Mouse (Mus musculus): ENCODE results near the gene Pfkfb2. TPM values are rescaled to one million over a fixed set of nuclear protein-coding genes. Genes with fewer than 3 reads are reported as not detected.
"Not testable (repeated sequence)": the region's sequence is repeated elsewhere in the genome, so short reads cannot be mapped to it uniquely, and the experiment has no call there.

The Pfkfb2 gene
- polyA plus RNA-seq, 1 experiment from 2014 or later = 21.5 TPM

DNA sequence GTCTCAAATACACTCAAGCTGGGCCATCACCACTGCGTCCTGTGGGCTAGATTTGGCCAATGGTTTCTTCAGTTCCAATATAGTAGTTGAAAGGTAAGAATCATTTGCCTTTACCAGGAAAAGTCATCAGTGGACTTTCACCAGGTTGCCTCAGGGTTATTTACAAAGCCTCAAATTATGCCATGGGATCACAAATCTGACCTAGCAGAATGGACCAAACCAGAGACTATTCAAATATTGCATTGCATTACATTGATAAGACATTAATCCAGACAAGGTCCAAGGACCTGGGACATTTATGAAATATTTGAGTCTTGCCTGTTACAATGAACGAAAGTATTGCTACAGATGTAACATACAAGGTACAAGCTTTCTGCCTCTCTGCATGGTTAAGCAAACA lies 50.5 kb downstream of the Pfkfb2 start:
- no peak overlapping the region for H3K4me3 ChIP-seq (replicated peaks)

DNA sequence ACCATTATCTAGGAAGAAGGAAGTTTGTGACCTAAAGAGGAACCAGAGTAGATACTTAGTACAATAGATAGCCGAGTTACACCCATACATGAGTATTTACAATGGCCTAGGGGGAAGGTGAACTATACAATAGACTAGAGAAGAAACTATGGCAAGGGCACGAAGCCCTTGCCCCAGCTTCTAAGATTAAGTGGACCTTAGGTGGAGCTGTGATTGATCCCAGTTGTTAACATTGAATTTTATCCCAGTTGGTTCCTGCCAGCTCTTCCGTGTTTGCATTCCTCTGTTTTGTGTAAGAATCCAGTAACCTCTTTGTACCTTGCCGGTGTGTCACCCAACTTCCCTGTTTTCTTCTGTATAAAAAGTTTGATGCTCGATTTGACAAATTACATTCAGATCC lies 65.5 kb downstream of the Pfkfb2 start:
- not testable (repeated sequence) for H3K27me3 ChIP-seq; H3K4me1 ChIP-seq (replicated peaks); H3K4me2 ChIP-seq (replicated peaks); H3K4me3 ChIP-seq (replicated peaks); H3K9ac ChIP-seq (replicated peaks); H3K36me3 ChIP-seq; ATAC-seq; H3K9me3 ChIP-seq; H3K27ac ChIP-seq
- 89% methylated on average over 5 of the region's 5 CpGs for WGBS

More for the DNA sequence above, 50.5 kb downstream of the Pfkfb2 start:
- Histone ChIP-seq H3K4me2 (replicated peaks) (no peak overlapping the region), H3K36me3 (no peaks in the 10 kb centered on the region), H3K27me3 (no peaks in the 10 kb centered on the region), H3K4me1 (replicated peaks) (no peaks in the 10 kb centered on the region), H3K9me3 (no peaks in the 10 kb centered on the region), H3K9ac (replicated peaks) (no peak overlapping the region), H3K27ac (no peak overlapping the region)
- 91% methylated on average over 2 of the region's 2 CpGs for WGBS
- ATAC-seq = no peak

DNA sequence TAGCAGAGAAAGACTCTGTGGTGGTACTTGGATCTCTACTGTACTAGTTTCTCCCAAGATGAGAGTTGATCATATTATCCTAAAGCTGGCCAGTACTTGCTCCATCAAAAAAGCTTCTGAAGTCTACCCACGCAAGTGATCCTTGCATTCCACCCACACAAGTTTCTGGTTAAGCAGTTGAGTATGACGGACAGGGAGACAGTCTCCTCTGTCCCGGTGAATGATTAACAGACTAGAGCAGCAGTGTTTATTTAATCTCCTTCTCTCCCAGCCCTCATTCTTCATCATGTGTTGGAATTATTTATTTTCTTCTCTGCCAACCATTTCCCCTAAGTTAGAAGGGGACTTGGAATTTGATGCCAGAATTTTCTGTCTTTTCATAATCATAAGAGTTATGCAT lies 67.6 kb downstream of the Pfkfb2 start, which contains the start of gene C4bp:
TSS of gene C4bp (minus strand) at position 179 of the 400 bp plus-strand sequence.
- H3K4me1 ChIP-seq (replicated peaks) = no peaks in the 10 kb centered on the region
- no peak within 1 kb of the TSS for H3K27ac ChIP-seq
- H3K4me2 ChIP-seq (replicated peaks) = no peak within 1 kb of the TSS
- H3K36me3 ChIP-seq = no peaks in the 10 kb centered on the region
- no peaks in the 10 kb centered on the region for H3K9me3 ChIP-seq
- ATAC-seq = no peak
- no peak within 1 kb of the TSS for H3K9ac ChIP-seq (replicated peaks)
- no peaks in the 10 kb centered on the region for H3K27me3 ChIP-seq
- H3K4me3 ChIP-seq (replicated peaks) = no peak within 1 kb of the TSS
- 92% methylated on average over 3 of the region's 3 CpGs for WGBS

DNA sequence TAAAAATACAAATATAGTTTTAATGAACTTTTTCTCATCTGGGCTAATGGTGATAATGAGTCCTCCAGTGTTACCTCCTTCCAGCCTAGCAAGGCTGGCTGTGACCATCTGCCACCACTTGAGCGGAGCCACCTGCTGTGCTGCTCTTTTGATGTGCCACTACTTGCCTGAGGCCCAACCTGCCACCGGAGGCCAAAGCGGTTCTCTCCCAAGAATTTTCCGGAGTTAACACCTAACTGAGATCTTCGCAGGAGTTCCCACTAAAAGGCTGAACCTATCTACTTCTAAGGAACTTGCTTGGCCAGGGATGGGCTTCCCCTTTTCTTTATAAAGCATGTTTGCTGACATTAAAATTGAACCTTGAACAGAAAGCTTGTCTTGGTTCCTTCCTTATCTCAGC lies 69.4 kb downstream of the Pfkfb2 start:
- H3K27ac ChIP-seq; H3K4me3 ChIP-seq (replicated peaks); H3K4me2 ChIP-seq (replicated peaks); H3K9ac ChIP-seq (replicated peaks); H3K9me3 ChIP-seq; H3K4me1 ChIP-seq (replicated peaks); ATAC-seq; H3K27me3 ChIP-seq; H3K36me3 ChIP-seq: not testable (repeated sequence)
- 57% methylated on average over 5 of the region's 5 CpGs for WGBS

DNA sequence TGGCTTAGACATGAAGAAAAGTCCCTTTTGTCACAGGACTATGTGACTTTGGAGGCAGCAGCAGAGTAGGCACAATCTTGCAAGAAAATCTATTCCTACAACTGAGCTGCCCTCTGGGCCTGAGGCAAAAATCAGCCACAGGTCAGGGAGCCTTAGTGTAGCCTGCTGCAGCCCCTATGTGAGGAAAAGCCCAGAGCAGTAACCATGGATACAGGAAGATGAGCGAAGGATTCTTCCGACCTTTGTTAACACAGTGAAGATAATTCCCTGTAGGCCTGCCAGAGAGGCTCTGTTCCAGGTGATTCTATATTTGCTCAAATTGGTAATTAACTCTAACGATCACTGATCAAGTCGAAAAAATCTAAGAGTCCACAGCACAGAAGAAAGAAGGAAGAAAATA lies 85.0 kb downstream of the Pfkfb2 start:
- ATAC-seq = no peak
- no peak overlapping the region for H3K27ac ChIP-seq
- H3K9me3 ChIP-seq = no peaks in the 10 kb centered on the region
- H3K27me3 ChIP-seq = no peaks in the 10 kb centered on the region
- WGBS = 37% methylated on average over 4 of the region's 4 CpGs
- no peak overlapping the region for H3K9ac ChIP-seq (replicated peaks)
- no peak overlapping the region for H3K4me3 ChIP-seq (replicated peaks)
- 0 out of 2 replicates have a peak, but pooled peaks cover 4% of the 10 kb centered on the region for H3K4me1 ChIP-seq (replicated peaks)
- no peak overlapping the region for H3K4me2 ChIP-seq (replicated peaks)
- H3K36me3 ChIP-seq = no peaks in the 10 kb centered on the region

DNA sequence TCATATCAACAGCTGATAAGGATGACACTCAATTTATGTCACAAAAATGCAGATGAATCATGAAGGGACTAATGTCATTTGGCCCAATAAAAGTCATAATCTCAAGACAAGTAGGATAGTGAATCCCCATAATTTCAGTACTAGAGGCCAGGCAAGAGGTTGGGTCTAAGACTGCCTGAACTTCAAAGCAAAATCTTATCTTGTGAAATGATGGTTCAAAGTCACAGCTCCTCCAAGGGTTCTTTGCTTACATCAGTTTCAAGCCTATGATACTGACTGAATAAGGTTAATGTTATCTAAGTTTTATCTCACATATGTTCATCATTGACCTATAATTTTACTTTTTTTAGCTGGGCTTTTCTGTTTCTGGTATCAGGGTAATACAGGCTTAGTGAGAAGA lies 88.1 kb downstream of the Pfkfb2 start:
- Histone ChIP-seq H3K9ac (replicated peaks) (no peak overlapping the region), H3K4me3 (replicated peaks) (no peak overlapping the region), H3K27ac (no peak overlapping the region), H3K4me2 (replicated peaks) (no peak overlapping the region), H3K4me1 (replicated peaks) (0 out of 2 replicates have a peak, but pooled peaks cover 4% of the 10 kb centered on the region), H3K36me3 (no peaks in the 10 kb centered on the region), H3K27me3 (no peaks in the 10 kb centered on the region), H3K9me3 (no peaks in the 10 kb centered on the region)
- no peak for ATAC-seq

Other genes with a start within 250 kb of the Pfkfb2 start
- not detected in 2 replicates for gene Zp3r, start 99.6 kb downstream of the Pfkfb2 start, polyA plus RNA-seq (2015; fragmentation: Nextera tagmentation; extraction: Ambion mirVana)
- gene C4bp, start 67.6 kb downstream of the Pfkfb2 start, polyA plus RNA-seq (2015; fragmentation: Nextera tagmentation; extraction: Ambion mirVana) = not detected in 2 replicates
- gene Gm29427, start 13.5 kb downstream of the Pfkfb2 start, polyA plus RNA-seq (2015; fragmentation: Nextera tagmentation; extraction: Ambion mirVana) = 0.09 TPM in 1 of 2 replicates, not detected in the other
- 20.5 and 23.5 TPM in 2 replicates for gene Yod1, start 11.9 kb downstream of the Pfkfb2 start, polyA plus RNA-seq (2015; fragmentation: Nextera tagmentation; extraction: Ambion mirVana)
- 0.43 and 0.71 TPM in 2 replicates for gene AA986860, start 2.7 kb upstream of the Pfkfb2 start, polyA plus RNA-seq (2015; fragmentation: Nextera tagmentation; extraction: Ambion mirVana)
- gene Fcamr, start 71.6 kb upstream of the Pfkfb2 start, polyA plus RNA-seq (2015; fragmentation: Nextera tagmentation; extraction: Ambion mirVana) = not detected in 2 replicates
- not detected in 2 replicates for gene Pigr, start 97.4 kb upstream of the Pfkfb2 start, polyA plus RNA-seq (2015; fragmentation: Nextera tagmentation; extraction: Ambion mirVana)
- not detected in 2 replicates for gene Fcmr, start 136.4 kb upstream of the Pfkfb2 start, polyA plus RNA-seq (2015; fragmentation: Nextera tagmentation; extraction: Ambion mirVana)
- gene Il24, start 158.2 kb upstream of the Pfkfb2 start, polyA plus RNA-seq (2015; fragmentation: Nextera tagmentation; extraction: Ambion mirVana) = not detected in 2 replicates
- gene Il20, start 182.2 kb upstream of the Pfkfb2 start, polyA plus RNA-seq (2015; fragmentation: Nextera tagmentation; extraction: Ambion mirVana) = not detected in 2 replicates
- gene Il19, start 210.9 kb upstream of the Pfkfb2 start, polyA plus RNA-seq (2015; fragmentation: Nextera tagmentation; extraction: Ambion mirVana) = not detected in 2 replicates

Measured in midbrain, embryonic 13.5 days (tissue).